Mouse (Mus musculus): Measurements from ENCODE around the gene Sult2b1.

The Sult2b1 gene

DNA sequence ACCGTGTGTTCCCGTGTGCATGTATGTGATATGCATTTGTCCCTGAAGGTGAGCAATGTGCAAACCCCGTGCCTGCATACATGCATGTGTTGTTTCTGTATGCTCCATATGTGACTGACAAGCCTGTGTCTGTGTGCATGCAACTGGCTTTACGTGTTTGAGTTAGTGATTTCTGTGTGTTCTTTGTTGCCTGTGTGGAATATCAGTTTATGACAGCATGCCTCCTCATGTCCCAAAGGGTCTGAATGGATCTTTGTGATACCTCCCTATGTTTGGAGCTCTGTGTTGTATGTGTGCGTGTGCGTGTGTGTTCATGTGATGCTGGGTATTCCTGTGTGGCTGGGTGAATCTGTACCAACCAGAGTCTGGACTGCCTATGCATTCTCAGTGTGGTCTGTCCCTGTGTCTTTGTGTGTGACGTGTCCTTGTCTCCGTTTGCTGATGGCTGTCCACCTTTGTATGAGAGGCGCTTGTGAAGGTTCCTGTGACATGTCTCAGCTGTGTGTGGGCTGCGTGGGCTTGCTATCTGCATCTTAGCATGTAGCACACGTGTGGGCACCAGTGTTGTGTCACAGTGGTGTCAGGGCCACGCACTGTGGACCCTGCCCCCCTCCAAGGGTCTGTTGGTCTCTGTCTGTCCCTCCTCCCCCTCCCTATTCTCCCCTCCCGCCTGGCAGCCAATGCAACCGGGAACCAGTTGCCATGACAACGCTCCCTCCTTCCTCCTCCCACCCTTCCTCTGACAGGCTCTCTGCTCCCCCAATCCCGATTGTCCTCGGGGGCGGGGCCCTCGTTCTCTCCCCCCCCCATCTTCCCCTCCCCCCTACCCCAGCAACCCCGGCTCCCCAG is at the start of gene Sult2b1:
Gene Sult2b1 (minus strand): TSS at position 146 of the 849 bp plus-strand sequence.
- peak; percentile 94 for DNase-seq

DNA sequence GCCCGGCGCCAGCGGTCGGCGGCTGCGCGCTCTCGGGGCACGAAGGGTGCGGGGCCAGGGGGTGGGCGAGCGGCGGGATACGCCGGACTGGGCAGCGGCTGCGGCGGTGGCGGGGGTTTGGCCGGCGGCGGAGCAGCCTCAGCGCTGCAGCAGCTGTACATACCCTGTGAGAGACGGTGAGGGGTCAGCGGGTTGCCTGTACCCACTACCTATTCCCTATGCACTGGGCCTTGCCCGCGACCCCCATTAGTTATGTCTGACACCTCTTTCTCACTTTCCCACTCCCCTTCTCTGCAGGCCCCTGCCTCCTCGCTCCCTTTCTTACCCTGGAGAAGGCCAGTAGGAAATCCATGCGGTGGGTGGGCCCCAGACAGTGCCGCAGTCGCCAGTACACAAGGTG is 49.5 kb upstream of the Sult2b1 start:
- DNase-seq = peak; percentile 10

DNA sequence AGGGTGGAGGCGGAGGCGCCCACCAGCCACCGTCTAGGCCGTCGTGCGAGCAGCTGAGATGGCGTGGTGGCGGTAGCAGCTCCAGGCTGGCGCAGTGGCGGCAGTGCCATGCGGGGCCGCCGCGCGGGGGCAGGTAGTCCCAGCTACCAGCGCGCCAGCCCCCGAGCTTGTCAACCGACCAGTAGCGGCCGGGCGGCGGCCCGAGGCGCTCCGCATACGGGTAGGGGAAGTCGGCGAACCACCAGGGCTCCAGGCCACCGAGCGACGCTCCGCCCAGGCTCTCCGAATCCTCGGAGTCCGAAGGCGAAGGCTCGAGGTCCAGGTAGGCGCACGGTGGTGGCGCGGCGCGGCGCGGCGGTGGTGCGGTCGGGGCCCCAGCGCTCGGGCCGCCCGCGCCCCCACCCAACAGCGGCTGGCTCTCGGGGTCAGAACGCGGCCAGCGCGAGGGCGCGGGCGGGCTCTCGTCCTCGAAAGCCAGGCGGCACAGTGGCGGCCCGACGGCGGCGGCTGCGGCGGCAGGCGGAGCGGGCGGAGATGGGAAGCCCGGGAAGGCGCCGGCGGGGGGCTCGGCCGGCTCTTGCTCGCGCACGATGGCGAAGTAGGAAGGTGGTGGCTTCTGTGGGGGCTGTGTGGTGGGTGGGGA is 48.8 kb upstream of the Sult2b1 start:
- DNase-seq = peak; percentile 13

DNA sequence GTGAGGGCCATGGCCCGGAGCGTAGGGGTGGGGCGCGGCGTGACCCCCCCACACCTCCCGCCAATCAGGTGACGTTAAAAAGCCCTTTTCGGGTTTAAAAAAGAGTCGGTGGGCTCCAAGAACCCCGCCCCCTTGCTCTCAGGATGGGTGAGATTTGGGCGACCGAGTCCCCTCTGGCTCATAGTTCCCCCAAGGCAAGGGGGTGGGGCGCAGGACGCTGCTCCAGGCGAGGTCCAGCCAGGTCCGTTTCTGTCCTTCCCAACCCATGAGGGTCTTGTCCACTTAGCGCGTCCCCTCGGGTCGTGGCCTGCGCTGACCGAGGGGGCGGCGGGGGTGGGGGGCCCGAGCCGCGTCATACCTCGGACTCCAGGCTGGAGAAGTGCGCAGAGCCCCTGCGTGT is 48.0 kb upstream of the Sult2b1 start:
- DNase-seq = peak; percentile 41

DNA sequence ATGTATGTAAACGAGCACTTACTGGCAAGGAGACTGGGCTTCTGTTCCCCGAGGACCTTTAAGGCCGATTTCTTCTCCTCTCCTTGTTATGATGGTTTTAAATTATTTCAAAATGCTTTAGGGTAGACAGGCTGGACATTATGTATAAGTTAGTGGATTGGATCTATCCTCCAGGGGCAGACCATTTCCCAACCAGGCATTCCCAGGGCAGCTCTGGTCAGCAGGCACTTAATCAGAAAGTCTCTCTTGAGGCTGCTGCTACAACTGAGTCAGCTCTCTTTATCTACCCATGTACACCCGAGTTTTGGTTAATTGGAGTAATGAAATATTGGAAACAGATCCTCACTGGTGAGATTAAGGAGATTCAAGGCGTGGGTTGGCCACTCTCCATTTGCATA is 46.7 kb upstream of the Sult2b1 start:
- peak; percentile 10 for DNase-seq

DNA sequence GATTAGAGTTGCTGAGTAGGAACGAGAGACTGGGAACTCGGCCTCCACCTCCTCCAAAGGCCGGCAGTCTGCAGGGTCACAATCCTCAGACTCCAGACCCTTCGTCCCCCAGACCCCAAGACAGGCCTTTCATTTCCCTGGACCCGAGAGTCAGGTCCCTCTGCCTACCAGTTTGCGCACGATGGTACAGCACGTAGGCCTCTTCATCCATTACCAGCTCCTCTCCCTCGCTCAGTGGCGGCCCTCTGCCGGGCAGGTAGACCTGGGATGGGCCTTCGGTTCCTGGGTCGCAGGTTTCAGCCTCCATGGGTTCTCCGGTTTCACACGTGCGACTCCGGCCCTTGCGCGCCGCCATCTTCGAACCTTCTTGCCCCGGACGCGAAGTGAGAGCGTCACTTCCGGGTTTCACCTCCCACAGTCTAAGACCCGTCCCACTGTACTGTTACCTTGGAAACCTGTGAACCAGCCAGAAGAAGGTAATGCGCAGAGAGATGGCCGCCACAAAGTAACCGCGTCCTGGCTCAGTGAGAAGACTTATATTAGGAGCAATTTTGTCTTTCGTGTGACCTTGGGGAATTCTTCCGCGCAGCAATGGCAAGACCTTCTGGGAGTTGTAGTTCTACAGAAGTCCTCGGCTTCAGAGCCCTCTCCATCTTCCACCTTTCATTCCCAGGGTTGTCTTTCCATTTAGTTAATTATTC is 46.1 kb upstream of the Sult2b1 start, which contains the start of gene Grwd1:
Gene Grwd1 (minus strand): TSS at position 518 of the 701 bp plus-strand sequence.
- peak; percentile 82 for DNase-seq

DNA sequence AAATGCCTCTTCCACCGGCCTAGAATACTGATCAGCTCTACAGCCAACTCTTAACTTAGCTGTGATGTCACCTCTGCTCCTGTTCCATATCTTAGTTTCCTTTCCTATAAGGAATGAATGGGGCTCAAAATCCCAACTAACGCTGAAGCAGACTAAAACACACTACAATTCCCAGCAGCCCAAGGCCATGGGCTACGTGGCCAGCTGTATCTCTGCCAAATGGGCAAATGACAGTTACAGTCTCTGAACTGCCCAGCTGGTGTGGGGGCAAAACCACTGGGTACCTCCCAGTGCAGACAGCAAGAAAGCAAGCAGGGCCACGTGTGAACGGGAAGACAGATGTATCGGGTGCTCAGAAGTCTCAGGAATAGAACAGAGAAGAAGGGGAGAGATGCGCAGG is 42.2 kb upstream of the Sult2b1 start:
- DNase-seq = peak; percentile 9

DNA sequence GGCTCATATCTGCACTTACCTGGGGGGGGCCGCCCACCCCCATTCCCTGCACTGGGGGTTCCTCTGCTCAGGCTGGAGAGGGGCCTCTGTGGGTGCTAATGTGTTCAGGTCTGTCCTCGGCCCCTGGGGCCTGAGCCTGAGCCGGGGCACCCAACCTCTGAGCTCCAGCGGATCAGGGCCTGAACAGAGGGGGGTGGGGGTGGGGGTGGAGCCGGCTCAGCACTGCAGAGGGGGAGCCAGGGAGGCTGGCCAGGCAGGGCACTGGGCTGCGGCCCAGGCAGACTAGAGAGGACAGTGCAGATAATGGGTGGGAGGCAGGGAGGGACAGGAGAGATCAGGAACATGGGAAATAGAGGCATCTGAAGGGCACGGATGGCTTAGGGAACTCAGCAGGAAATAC is 40.1 kb upstream of the Sult2b1 start, which contains the start of gene Kcnj14:
Gene Kcnj14 (minus strand): TSS at position 185 of the 400 bp plus-strand sequence.
- DNase-seq = no peak

DNA sequence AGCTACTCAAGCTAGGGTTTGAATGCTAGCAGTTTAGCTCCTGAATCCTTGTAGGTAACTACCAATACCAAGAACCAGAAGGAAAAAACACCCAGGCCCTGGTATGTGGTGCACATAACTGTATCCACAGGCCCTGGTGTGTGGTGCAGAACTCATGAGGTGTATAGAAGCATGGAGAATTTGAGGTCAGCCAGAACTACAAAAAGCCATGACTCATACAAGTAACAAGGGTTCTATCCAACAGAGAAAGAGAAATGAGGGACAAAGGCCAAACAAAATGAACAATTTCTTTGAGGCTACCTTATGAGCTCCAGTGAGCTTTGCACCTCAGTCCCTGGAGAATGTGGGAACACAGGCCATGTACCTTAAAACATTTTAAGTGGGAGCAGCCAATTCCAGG is 36.4 kb upstream of the Sult2b1 start:
- DNase-seq = no peak

DNA sequence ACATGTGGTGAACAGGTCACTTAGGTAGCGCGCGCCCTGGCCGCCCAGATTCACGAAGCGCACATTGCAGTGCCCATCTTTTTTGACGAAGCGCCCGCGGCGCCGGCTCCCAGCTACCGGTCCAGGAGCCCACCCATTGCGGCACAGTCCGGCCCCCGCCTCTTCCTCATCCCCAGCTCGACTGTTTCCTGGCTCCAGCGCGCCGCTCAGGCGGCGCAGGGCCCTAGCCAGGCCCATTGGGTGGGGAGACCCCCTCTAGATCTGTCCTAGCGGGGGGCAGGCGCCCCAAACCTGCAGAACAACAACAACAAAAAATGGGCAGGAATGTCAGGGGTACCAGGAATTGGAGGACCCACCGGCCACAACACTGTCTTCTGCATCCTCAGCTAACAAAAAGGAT is 35.4 kb upstream of the Sult2b1 start:
- DNase-seq = no peak

DNA sequence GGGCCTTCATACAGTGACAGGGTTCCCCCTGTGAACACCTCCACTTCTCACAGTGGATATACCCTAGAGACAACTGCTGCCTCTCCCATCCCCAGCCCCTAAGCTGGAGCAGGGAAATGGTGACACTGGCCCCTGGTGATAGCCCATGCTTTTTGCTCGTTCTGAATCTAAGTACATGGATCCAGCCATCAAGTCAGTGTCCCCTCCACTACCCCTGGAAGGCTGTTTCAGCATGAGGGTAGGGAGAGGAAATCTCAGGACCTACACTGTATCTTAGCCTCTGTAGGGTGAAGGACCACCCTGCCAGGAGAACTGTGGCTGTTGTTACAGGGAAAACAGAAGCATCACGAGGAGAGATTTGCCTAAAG is 31.5 kb upstream of the Sult2b1 start:
- DNase-seq = no peak

DNA sequence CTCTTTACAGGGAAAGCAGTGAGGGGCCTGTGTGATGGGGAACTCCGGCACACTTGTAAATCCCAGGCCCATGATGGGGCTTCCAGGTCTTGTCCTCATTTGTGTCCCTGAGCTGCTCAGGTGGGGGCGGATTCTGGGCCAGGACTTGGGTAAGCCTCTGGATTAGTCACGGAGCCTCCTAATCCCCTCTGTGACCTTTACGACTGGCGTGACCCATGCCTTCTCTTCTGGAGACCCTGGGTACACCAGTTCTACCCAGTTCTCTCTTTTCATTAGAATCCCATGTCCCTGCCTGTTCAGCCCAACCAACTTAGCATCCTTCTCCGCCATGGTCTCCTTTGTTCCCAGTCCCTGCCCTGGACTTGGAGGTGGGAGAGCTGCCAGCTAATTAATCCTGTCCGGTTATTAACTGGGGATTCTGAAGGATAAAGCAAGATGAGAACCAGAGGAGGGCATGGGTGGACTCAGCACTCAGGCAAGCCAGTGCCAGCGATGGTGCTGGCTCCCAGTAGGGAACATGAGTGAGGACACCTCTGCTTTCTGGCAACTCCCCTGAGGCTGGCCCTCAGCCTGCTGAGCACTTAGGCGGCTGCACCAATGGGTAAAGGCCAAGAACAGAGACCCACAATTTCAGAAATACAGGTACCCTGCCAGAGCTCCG is 31.0 kb upstream of the Sult2b1 start:
- DNase-seq = peak; percentile 69

DNA sequence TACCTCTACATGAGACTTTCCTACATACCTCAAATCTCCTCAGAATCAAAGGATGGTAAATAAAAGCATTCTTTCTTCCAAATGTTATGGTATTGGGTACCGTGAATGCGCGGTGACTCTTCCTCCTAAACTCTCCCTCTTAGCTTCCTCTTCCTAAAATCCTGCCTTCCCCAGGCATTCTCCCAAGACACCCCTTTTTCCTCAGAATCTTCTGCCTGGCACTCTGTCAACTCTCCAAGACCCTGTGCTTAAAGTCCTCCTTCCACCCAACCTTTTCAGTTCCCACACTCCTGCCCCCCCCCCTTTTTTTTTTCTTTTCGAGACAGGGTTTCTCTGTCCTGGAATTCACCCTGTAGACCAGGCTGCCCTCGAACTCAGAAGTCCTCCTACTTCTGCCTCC is 30.4 kb upstream of the Sult2b1 start:
- DNase-seq = peak; percentile 59

DNA sequence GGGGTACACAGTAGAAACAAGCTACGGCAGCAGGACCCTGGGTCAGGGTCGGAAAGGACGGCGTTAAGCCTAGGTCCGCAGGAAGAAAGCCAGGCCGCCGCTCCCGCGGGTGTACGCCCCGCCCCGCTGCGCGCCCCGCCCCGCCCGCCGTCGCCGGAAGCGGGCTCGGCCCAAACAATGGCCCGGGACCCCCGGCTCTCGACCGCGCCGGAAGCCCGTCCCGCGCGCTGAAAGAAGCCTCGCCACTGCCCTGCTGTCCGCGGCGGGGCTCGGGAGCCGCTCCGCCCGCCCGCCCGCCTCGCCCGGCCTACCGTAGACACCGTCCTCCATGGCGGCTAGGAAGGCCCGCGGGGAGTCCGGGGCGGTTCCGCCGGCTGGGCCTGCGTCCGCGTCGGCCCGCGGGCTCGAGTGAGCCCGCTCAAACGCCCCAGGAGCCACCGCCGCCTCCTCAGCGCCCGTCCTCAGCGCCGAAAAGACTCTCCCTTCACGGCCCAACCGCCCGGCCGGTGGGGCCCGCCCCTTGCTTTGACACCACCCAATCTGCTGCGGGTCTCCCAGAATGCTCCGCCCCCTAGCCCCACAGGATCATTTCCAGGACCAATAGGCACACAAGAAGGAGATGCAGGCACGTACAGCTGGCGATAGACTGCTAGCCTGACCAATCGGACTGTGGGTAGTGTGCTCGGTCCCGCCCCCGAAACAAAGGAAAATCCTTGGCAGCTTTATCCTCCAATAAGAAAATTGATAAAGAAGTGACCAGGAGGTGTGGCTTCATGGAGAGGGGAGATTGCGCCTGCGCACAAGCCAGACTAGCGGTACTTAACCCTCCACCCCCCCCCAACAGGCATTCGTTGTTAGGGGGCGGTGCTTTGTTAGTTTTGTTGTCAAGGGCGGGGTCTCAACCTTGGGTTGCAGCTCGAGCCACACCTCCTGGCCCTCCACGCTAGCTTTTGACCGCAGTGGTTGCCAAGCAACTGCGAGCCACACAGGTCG is 29.6 kb upstream of the Sult2b1 start, which contains the start of gene Cyth2:
Gene Cyth2 (minus strand): TSS at position 795 of the 993 bp plus-strand sequence.
- peak; percentile 100 for DNase-seq

DNA sequence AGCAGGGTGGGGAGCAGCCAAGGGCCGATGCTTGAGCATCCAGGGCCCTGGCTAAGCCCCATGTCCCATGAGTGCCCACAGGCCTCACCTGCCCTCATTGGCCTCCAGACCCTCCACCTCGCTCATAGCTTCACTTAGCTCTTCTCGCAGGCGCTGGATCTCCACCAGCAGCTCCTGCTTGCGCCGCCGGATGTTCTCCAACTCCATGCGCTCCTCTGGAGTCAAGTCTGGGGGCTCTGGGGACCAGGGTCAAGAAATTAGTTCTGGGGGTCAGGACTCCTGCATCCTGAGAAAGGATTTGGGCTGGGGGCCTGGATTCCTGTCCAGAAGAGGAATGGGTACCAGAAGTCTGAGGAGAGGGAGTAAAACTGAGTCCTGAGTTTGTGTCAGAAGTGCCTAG is 28.5 kb upstream of the Sult2b1 start:
- no peak for DNase-seq

DNA sequence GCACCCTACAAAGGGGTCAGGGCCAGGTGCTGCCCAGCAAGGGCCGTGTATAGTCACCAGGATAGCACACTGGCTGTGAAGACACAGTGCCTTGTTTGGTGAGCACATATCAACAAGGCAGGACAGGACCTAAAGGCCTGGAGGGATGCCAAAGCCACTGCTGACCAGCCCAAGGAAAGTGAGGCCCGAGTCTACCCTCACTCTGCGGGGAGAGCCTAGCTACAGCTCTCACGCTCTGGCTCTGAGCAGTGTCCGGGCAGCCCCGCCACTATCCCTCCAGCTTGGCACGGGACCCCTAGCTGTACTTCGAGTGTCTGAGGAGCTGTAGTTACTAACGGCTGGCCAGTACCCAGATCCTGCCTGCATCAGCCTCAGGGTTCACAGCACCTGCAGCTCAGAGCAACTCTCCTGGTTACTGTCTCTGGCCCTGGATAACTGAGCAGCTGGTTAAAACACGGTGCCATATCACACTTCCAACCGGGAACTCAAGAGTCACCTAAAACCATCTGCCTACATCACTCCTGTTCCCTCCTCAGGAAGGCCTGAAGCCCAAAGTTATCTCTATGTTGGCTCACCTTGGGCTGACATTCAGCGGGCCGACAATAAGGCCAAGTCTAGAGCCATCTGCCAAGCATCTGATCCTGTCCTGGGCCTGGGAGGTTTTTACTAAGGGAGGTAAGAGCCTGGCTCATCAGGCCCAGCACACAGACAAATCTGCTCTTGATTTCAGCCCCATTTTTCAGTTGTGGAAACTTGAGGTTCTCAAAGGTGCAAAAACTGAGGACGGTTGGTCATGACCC is 25.0 kb upstream of the Sult2b1 start:
- DNase-seq = no peak

DNA sequence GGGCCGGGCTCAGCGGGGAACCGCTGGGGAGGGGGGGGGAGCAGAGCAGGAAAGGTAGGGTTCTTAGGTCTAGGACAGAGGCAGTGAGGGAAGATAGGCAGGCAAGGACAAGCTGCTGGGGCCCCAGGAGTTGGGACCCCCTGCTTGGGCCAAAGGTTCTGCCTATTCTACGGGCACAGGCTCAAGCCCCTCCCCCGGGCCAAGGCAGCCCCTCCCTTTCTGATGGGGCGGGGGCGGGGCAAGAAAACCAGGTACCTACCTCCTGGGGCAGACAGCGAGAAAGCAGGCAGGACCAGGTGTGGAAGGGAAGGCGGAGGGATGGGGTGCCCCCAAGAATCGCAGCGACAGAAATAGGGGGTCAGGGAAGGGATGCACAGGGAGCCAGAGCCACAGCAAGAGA is 24.0 kb upstream of the Sult2b1 start:
- DNase-seq = peak; percentile 60

DNA sequence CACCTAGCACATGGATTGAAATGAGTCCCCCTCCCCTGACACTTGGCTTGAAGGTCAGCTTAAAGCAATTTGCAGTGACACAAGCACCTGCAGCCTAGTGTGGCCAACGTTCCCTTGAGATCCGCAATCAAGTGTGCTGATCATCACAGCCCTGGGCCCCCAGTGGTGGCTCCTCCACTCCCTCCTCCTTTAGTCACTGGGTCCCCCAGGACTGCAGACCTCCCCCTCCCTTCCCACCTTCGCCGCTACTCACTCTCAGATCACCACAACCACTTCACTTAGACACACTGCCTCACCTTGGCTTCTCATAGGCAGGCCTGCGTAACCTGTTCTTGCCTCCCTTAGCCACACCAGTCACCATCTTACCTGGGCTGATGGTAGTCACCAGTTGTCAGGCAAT is 21.5 kb upstream of the Sult2b1 start:
- no peak for DNase-seq

DNA sequence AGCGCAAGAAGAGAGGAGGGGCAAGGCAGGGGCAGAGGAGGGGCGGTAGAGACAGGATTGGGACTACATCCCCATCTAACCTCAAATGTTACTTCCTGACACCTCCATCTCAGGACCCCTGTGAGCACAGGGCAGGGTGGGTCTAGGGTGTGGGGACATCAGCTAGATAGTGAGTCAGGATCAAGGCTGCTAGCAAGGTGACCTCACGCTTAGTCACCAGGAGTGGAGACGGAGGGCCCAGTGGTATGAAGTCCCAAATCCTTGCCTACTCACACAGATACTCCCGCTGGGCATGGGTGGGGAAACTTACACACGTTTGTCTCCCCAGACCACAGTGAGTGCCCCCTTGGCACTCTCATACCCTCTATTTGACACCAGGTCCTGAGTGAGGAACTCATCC is 18.1 kb upstream of the Sult2b1 start:
- no peak for DNase-seq

DNA sequence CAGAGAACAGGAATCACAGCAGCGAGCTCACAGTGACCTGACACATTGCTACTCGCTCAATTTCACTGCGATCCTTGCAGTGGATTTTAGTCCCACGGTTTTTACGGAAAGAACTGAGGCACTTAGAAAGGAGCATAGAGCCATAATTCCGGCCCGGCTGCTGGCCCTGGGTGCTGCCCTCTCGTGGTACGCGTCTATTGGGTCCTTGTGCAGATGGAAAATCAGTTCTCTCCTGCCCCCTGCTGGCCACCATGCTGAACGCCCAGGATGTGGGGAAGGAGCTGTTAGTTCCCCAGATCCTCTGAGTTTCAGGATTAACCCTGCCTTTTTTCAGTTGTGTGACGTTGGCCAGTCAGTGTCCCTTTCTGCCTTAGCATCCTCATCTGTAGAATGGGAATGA is 16.9 kb upstream of the Sult2b1 start:
- peak; percentile 86 for DNase-seq

Data from cerebellum, adult 11-12 months (tissue).